Mouse (Mus musculus): ENCODE measurements at regions not wholly inside any gene's neighbourhood (a gene's known extent, or its start where the extent isn't known, plus 50 kb on each side); places are given as distances from the start of the nearest gene placed in this dataset.
A peak's percentile ranks its signal among the peaks of the same experiment; 100 is the strongest.

GRCm38 (mm10) chr2:12697209-12697608 is 226.6 kb upstream of the Pter start:
- WGBS, result 76% methylated on average over 1 of the region's 1 CpGs
- no peak for ATAC-seq (ENCODE audit: low FRiP score, low read depth)
- Histone ChIP-seq H3K4me1 (no peaks in the 10 kb centered on the region), H3K4me2 (replicated peaks) (no peak overlapping the region), H3K9me3 (no peaks in the 10 kb centered on the region), H3K27ac (no peak overlapping the region), H3K4me3 (no peak overlapping the region), H3K27me3 (replicated peaks) (no peaks in the 10 kb centered on the region), H3K36me3 (no peaks in the 10 kb centered on the region), H3K9ac (no peak overlapping the region)

- H3K27me3 ChIP-seq (replicated peaks), result no peaks in the 10 kb centered on the region
- H3K36me3 ChIP-seq, result no peaks in the 10 kb centered on the region
- H3K4me2 ChIP-seq (replicated peaks), result no peak overlapping the region
- 73% methylated on average over 3 of the region's 3 CpGs for WGBS
- no peaks in the 10 kb centered on the region for H3K9me3 ChIP-seq
- no peak overlapping the region for H3K4me3 ChIP-seq
- 0 out of 2 replicates have a peak, but pooled peaks cover 2% of the 10 kb centered on the region for H3K4me1 ChIP-seq
- no peak for ATAC-seq (ENCODE audit: low FRiP score, low read depth)
- no peak overlapping the region for H3K27ac ChIP-seq
- no peak overlapping the region for H3K9ac ChIP-seq
Measured at GRCm38 (mm10) chr2:12699331-12699730, 224.5 kb upstream of the Pter start.

GRCm38 (mm10) chr2:12707514-12707913 is 216.3 kb upstream of the Pter start:
- H3K9ac ChIP-seq, result no peak overlapping the region
- H3K4me1 ChIP-seq, result 0 out of 2 replicates have a peak, but pooled peaks cover under 1% of the 10 kb centered on the region
- no peak overlapping the region for H3K4me3 ChIP-seq
- WGBS, result 59% methylated on average over 3 of the region's 3 CpGs
- H3K27ac ChIP-seq, result no peak overlapping the region
- H3K4me2 ChIP-seq (replicated peaks), result no peak overlapping the region
- ATAC-seq (ENCODE audit: low FRiP score, low read depth), result no peak
- no peaks in the 10 kb centered on the region for H3K27me3 ChIP-seq (replicated peaks)
- no peaks in the 10 kb centered on the region for H3K9me3 ChIP-seq
- no peaks in the 10 kb centered on the region for H3K36me3 ChIP-seq

- H3K36me3 ChIP-seq, result no peaks in the 10 kb centered on the region
- no peak for ATAC-seq (ENCODE audit: low FRiP score, low read depth)
- H3K4me1 ChIP-seq, result no peaks in the 10 kb centered on the region
- H3K4me3 ChIP-seq, result no peak overlapping the region
- no peak overlapping the region for H3K27ac ChIP-seq
- H3K4me2 ChIP-seq (replicated peaks), result no peak overlapping the region; the same call in 1 of the 2 replicates
- H3K9ac ChIP-seq, result no peak overlapping the region
- 55% methylated on average over 16 of the region's 16 CpGs for WGBS
- H3K27me3 ChIP-seq (replicated peaks), result no peaks in the 10 kb centered on the region
- no peaks in the 10 kb centered on the region for H3K9me3 ChIP-seq
Measured at GRCm38 (mm10) chr2:12709156-12709923, 214.5 kb upstream of the Pter start.

- ATAC-seq (ENCODE audit: low FRiP score, low read depth), result no peak
- H3K27me3 ChIP-seq (replicated peaks), result no peaks in the 10 kb centered on the region
- H3K4me3 ChIP-seq, result no peak overlapping the region
- H3K9ac ChIP-seq, result no peak overlapping the region
- no peaks in the 10 kb centered on the region for H3K4me1 ChIP-seq
- no peaks in the 10 kb centered on the region for H3K9me3 ChIP-seq
- H3K4me2 ChIP-seq (replicated peaks), result no peak overlapping the region; the same call in 1 of the 2 replicates
- 81% methylated on average over 2 of the region's 2 CpGs for WGBS
- no peaks in the 10 kb centered on the region for H3K36me3 ChIP-seq
- no peak overlapping the region for H3K27ac ChIP-seq
Measured at GRCm38 (mm10) chr2:12709924-12710240, 214.0 kb upstream of the Pter start.

- H3K4me3 ChIP-seq, result no peak overlapping the region
- no peaks in the 10 kb centered on the region for H3K27me3 ChIP-seq (replicated peaks)
- peaks cover 9% of the 10 kb centered on the region for H3K4me1 ChIP-seq
- no peak overlapping the region for H3K9ac ChIP-seq
- no peaks in the 10 kb centered on the region for H3K36me3 ChIP-seq
- H3K9me3 ChIP-seq, result no peaks in the 10 kb centered on the region
- ATAC-seq (ENCODE audit: low FRiP score, low read depth), result peak; percentile 63; the same call in 1 of the 2 replicates
- no peak overlapping the region for H3K4me2 ChIP-seq (replicated peaks)
- 29% methylated on average over 3 of the region's 3 CpGs for WGBS
- H3K27ac ChIP-seq, result no peak overlapping the region
Measured at GRCm38 (mm10) chr2:12716124-12717012, 207.5 kb upstream of the Pter start.

GRCm38 (mm10) chr2:12729251-12729650 is 194.6 kb upstream of the Pter start:
- no peak for ATAC-seq (ENCODE audit: low FRiP score, low read depth)
- 81% methylated on average over 4 of the region's 4 CpGs for WGBS
- Histone ChIP-seq H3K27ac (no peak overlapping the region), H3K4me2 (replicated peaks) (no peak overlapping the region), H3K36me3 (no peaks in the 10 kb centered on the region), H3K27me3 (replicated peaks) (no peaks in the 10 kb centered on the region), H3K9me3 (no peaks in the 10 kb centered on the region), H3K4me1 (no peaks in the 10 kb centered on the region), H3K4me3 (no peak overlapping the region), H3K9ac (no peak overlapping the region)

- WGBS, result 51% methylated on average over 2 of the region's 2 CpGs
- no peaks in the 10 kb centered on the region for H3K27me3 ChIP-seq (replicated peaks)
- H3K9ac ChIP-seq, result no peak overlapping the region
- no peak overlapping the region for H3K27ac ChIP-seq
- ATAC-seq (ENCODE audit: low FRiP score, low read depth), result no peak
- no peak overlapping the region for H3K4me3 ChIP-seq
- no peaks in the 10 kb centered on the region for H3K9me3 ChIP-seq
- no peaks in the 10 kb centered on the region for H3K36me3 ChIP-seq
- no peaks in the 10 kb centered on the region for H3K4me1 ChIP-seq
- H3K4me2 ChIP-seq (replicated peaks), result no peak overlapping the region
Measured at GRCm38 (mm10) chr2:12737140-12737539, 186.7 kb upstream of the Pter start.

- WGBS, result 71% methylated on average over 1 of the region's 1 CpGs
- no peak for ATAC-seq (ENCODE audit: low FRiP score, low read depth)
- no peaks in the 10 kb centered on the region for H3K4me1 ChIP-seq
Measured at GRCm38 (mm10) chr2:12746856-12747255, 177.0 kb upstream of the Pter start.

GRCm38 (mm10) chr2:12758816-12759215 is 165.0 kb upstream of the Pter start:
- no peak overlapping the region for H3K4me3 ChIP-seq
- no peaks in the 10 kb centered on the region for H3K4me1 ChIP-seq
- no peaks in the 10 kb centered on the region for H3K27me3 ChIP-seq (replicated peaks)
- WGBS, result 82% methylated on average over 1 of the region's 1 CpGs
- H3K4me2 ChIP-seq (replicated peaks), result no peak overlapping the region
- no peak overlapping the region for H3K27ac ChIP-seq
- no peak overlapping the region for H3K9ac ChIP-seq
- no peaks in the 10 kb centered on the region for H3K36me3 ChIP-seq
- no peaks in the 10 kb centered on the region for H3K9me3 ChIP-seq
- no peak for ATAC-seq (ENCODE audit: low FRiP score, low read depth)

More at GRCm38 (mm10) chr2:12746856-12747255, 177.0 kb upstream of the Pter start:
- H3K27me3 ChIP-seq (replicated peaks), result no peaks in the 10 kb centered on the region
- H3K27ac ChIP-seq, result no peak overlapping the region
- H3K36me3 ChIP-seq, result no peaks in the 10 kb centered on the region
- H3K9me3 ChIP-seq, result no peaks in the 10 kb centered on the region
- no peak overlapping the region for H3K4me3 ChIP-seq
- no peak overlapping the region for H3K4me2 ChIP-seq (replicated peaks)
- no peak overlapping the region for H3K9ac ChIP-seq

GRCm38 (mm10) chr2:12759931-12760330 is 163.9 kb upstream of the Pter start:
- Histone ChIP-seq H3K4me3 (no peak overlapping the region), H3K27me3 (replicated peaks) (no peaks in the 10 kb centered on the region), H3K27ac (no peak overlapping the region), H3K9me3 (no peaks in the 10 kb centered on the region), H3K4me1 (no peaks in the 10 kb centered on the region), H3K9ac (no peak overlapping the region), H3K36me3 (no peaks in the 10 kb centered on the region), H3K4me2 (replicated peaks) (no peak overlapping the region)
- ATAC-seq (ENCODE audit: low FRiP score, low read depth), result no peak
- WGBS, result 90% methylated on average over 3 of the region's 3 CpGs

- Histone ChIP-seq H3K4me2 (replicated peaks) (no peak overlapping the region), H3K36me3 (no peaks in the 10 kb centered on the region), H3K9ac (no peak overlapping the region), H3K4me1 (no peaks in the 10 kb centered on the region), H3K27ac (no peak overlapping the region), H3K9me3 (no peaks in the 10 kb centered on the region), H3K27me3 (replicated peaks) (no peaks in the 10 kb centered on the region), H3K4me3 (no peak overlapping the region)
- ATAC-seq (ENCODE audit: low FRiP score, low read depth), result no peak
- 79% methylated on average over 3 of the region's 3 CpGs for WGBS
Measured at GRCm38 (mm10) chr2:12761461-12761860, 162.4 kb upstream of the Pter start.
